Mouse (Mus musculus) neutrophil, adult 5-6 weeks (primary cell): ENCODE results near the gene Rai14. TPM values are rescaled to one million over a fixed set of nuclear protein-coding genes. Genes with fewer than 3 reads are reported as not detected.

ENCODE experiments used
- ATAC-seq: fragments of 151-379, 151-347 bp; 2 replicates; pipeline ENCODE4 v1.8.0; 2017; ENCODE audit warnings: mild to moderate bottlenecking, moderate TSS enrichment; ENCODE audit not compliant: insufficient number of reproducible peaks, poor library complexity, low FRiP score, severe bottlenecking; ENCODE audit errors: extremely low read depth
- total RNA-seq: library from RNA; stranded (forward); fragments of 200-1000 nt; gene quantifications from 2 replicates; pipeline ENCODE4 v1.2.3, GENCODE M21; 2017

Rai14 gene
- total RNA-seq, 1 experiment from 2014 or later, result not detected

GRCm38 (mm10) chr15:10696478-10697234 lies 17.8 kb downstream of the Rai14 start:
- no peak for ATAC-seq

DNA sequence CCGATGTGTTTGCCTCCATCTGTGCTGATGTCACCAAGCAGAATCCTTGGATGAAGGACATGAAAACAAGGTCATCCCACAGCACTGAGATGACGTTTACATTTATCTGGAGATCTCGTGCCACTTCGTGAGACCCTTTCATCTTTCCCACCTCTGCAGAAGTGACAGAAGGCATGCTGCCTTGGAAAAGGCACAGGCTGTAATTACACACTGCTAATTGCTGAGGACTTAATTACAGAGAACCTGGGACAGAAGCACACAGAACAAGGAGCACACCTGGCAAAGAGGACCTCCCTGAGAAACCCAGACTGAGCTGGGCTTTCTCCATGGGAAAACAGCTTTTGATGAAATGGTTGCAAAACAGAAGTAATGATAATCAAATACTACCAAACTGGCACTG lies 21.8 kb downstream of the Rai14 start:
- no peak for ATAC-seq

GRCm38 (mm10) chr15:10691481-10691880 lies 22.9 kb downstream of the Rai14 start:
- ATAC-seq, result no peak

- ATAC-seq, result no peak
These were observed 23.5 kb downstream of the Rai14 start for GRCm38 (mm10) chr15:10690973-10691372.

- no peak for ATAC-seq
These were observed 24.2 kb downstream of the Rai14 start for GRCm38 (mm10) chr15:10690219-10690618.

DNA sequence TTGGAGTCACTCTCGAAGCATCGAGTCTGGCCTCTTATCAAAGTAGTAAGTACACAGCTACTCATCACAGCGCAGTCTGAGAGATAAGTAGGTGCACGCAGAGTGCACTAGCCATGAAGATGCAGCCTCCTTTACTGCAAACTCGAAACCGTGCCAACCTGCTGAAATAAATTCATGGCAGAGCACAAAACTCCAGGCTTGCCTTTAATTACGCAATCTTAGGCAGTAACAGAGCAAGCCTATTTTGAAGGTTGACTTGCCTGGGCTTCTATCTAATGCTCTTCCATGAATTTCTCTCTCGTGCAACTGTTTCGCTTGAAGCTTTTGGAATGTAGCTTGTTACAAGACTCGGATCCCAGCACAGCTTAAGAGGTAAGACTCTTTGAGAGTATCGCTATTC lies 25.1 kb downstream of the Rai14 start:
- ATAC-seq, result no peak

- no peak for ATAC-seq
These were observed 25.7 kb downstream of the Rai14 start for GRCm38 (mm10) chr15:10688686-10689085.

- ATAC-seq, result no peak
These were observed 27.1 kb downstream of the Rai14 start for GRCm38 (mm10) chr15:10687365-10687764.

- no peak for ATAC-seq
These were observed 28.6 kb downstream of the Rai14 start for GRCm38 (mm10) chr15:10685692-10686430.

GRCm38 (mm10) chr15:10683687-10684203 lies 30.7 kb downstream of the Rai14 start:
- no peak for ATAC-seq

GRCm38 (mm10) chr15:10680514-10680913 lies 33.9 kb downstream of the Rai14 start:
- ATAC-seq, result no peak

- ATAC-seq, result no peak
These were observed 34.9 kb downstream of the Rai14 start for GRCm38 (mm10) chr15:10679571-10679970.

DNA sequence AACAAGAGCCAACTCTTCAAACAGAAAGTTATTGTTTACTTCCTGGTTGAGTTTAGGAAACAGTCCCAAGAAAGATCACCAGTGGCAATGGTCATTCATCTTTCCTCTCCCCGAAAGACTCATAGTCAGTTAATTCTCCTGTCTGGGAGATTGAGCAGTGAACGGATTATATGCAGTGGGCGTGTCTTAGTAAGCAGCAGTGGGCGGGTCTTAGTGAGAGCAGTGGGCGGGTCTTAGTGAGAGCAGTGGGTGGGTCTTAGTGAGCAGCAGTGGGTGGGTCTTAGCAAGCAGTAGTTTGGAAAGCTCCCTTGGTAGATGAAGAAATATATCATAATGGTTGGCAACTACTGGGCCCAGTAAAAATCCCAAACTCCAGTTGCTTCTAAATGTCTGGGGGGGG lies 38.6 kb downstream of the Rai14 start:
- ATAC-seq, result no peak

GRCm38 (mm10) chr15:10672880-10673279 lies 41.5 kb downstream of the Rai14 start:
- ATAC-seq, result no peak

DNA sequence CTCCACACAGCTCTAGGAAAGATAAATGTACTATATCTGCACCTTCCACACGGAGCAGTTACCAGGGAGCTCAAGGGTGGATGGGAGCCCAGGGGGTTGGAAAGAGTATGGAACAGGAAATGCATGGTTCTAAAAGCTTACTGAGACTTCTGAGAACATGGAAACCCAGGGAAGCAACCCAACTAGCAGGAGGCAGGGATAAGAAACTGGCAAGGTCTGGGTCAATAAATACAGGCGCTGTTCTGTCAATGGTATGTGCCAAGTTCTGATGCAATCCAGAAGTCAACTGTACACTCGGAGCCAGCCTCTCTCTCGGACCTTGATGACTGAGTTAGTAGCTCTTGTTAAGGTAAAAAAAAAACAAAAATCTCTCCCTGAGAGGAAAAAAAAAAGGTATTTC lies 42.6 kb downstream of the Rai14 start:
- ATAC-seq, result no peak

- ATAC-seq, result no peak
These were observed 44.3 kb downstream of the Rai14 start for GRCm38 (mm10) chr15:10670107-10670506.

- no peak for ATAC-seq
These were observed 46.1 kb downstream of the Rai14 start for GRCm38 (mm10) chr15:10668120-10668900.

DNA sequence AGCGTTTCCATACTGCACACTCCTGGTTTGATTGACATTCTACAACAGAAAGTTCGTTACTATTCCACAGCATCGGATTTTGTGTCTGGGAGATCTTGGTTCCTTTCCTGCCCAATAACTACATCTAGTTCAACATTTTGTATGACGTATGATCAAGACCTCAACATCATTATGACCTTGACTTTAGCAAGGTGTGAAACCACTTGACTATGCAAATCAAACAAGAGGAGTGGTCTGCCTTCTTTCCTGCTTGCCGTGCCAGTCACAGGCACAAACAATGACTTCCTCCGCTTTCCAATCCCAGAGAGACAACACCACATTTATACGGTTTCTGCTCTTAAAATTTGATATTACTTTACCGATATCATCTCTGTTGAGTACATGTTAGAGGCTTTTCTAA lies 48.6 kb downstream of the Rai14 start:
- no peak for ATAC-seq

GRCm38 (mm10) chr15:10664529-10664898 lies 49.9 kb downstream of the Rai14 start:
- no peak for ATAC-seq
